ENCODE assay signal across 10 mouse cellular contexts in the genomic region with DNA sequence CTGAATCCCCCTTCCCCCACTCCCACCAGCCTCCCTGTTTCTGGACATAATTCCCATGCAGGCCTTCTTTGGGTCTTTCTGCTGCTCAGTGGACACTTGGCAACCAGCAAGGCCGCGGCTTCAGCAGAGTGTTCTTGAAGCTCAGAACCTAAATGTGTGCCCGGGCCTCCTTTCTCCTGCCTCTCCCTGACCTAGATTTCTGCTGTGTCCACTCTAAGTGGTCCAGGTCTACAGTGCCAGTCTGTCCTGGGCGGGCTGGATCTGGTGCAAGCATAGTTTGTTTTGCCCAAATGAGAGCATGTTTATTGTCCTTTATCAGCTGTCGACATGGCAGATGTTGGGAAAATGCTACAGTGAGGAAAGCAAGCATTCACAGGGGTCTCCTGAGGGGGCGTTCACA. TPM values are rescaled to one million over a fixed set of nuclear protein-coding genes. Genes with fewer than 3 reads are reported as not detected.
DNase-seq lines count a peak whose midpoint lies in the region; ATAC-seq and TF ChIP-seq lines count a peak whose summit lies in the region.
"Had no signal": no experiment of that assay in that cellular context is flagged by ENCODE, and none has a peak within 500 bp of the region (broad histone marks: within the 10 kb centered on the region; RNA-seq: fewer than 3 reads in every experiment).

No protein-coding gene starts in this region.

- no peak for TF ChIP-seq CTCF in stomach, postnatal 0 days (IDR thresholded peaks at IDR 0.05; ENCODE audit: low read depth)

- H3K9me3 ChIP-seq in stomach, postnatal 0 days (ENCODE audit: control insufficient read depth, low read length) = no peaks in the 10 kb centered on the region
- H3K9me3 ChIP-seq: G1E had no signal

- TF ChIP-seq EP300 in stomach, postnatal 0 days (optimal IDR thresholded peaks at IDR 0.05) = no peak

- DNase-seq in adrenal gland, adult (ENCODE audit: inconsistent age in 2 of 2, low spot score in 1 of 2) = peak; percentile 81 to 88
- DNase-seq in adrenal gland, adult 18-20 months (ENCODE audit: low spot score in 2 of 2) = no peak
- peak; percentile 56 for DNase-seq in layer of hippocampus, adult 11-12 months (ENCODE audit: low spot score)
- DNase-seq in layer of hippocampus, postnatal 25 days (ENCODE audit: extremely low spot score in 1 of 2, low spot score in 1 of 2) = no peak
- peak; percentile 65 for DNase-seq in adrenal gland, postnatal 10 days
- peak; percentile 81 to 82 for DNase-seq in cerebellum, postnatal 25 days
- DNase-seq in urinary bladder, postnatal 10 days (ENCODE audit: low spot score) = no peak
- no peak for DNase-seq in stomach, postnatal 0 days (ENCODE audit: low spot score)
- DNase-seq: lung, adult 2 months had no signal

- no peak for ATAC-seq in stomach, postnatal 0 days (ENCODE audit: low FRiP score, low TSS enrichment)

- no peaks in the 10 kb centered on the region for H3K36me3 ChIP-seq in stomach, postnatal 0 days (ENCODE audit: control insufficient read depth, insufficient read depth, low read length)
- H3K36me3 ChIP-seq: G1E had no signal

- no peaks in the 10 kb centered on the region for H3K4me1 ChIP-seq in stomach, postnatal 0 days (replicated peaks; ENCODE audit: control insufficient read depth, insufficient read depth)

- no peak overlapping the region for H3K9ac ChIP-seq in stomach, postnatal 0 days (ENCODE audit: low read length)

- no peak overlapping the region for H3K4me2 ChIP-seq in stomach, postnatal 0 days (replicated peaks; ENCODE audit: low read depth)

- no peak overlapping the region for H3K27ac ChIP-seq in stomach, postnatal 0 days (replicated peaks)

- WGBS in stomach, postnatal 0 days = 78% methylated on average over 6 of the region's 6 CpGs

- H3K27me3 ChIP-seq in stomach, postnatal 0 days (ENCODE audit: control insufficient read depth, insufficient read depth, low read length) = no peaks in the 10 kb centered on the region

- no peak overlapping the region for H3K4me3 ChIP-seq in stomach, postnatal 0 days (ENCODE audit: low read depth, low read length)

RNA-seq across cellular contexts. Expression of a gene that starts 40.7 kb away (rescaled TPM):
- 100 to 1,000 TPM; 128 to 208 TPM for total RNA-seq in adrenal gland, adult 18-20 months (2021)
- 100 to 1,000 TPM; 275 to 302 TPM for total RNA-seq in layer of hippocampus, postnatal 25 days (2021)
- 10 to 100 TPM; 50.9 to 69.5 TPM for total RNA-seq in adrenal gland, postnatal 10 days (2021)
- 6.8 and 8.2 TPM in 2 replicates for polyA plus RNA-seq in stomach, postnatal 0 days (2015; fragmentation: Nextera tagmentation; extraction: Ambion mirVana)

Comparison
In these comparisons a context has a peak if more than half of its experiments do, and no peak if none do; other contexts are left out.
1. DNase-seq: peak in adrenal gland, adult (2 of 2), layer of hippocampus, adult 11-12 months (single experiment), adrenal gland, postnatal 10 days (single experiment) and cerebellum, postnatal 25 days (2 of 2); none in adrenal gland, adult 18-20 months (0 of 2), layer of hippocampus, postnatal 25 days (0 of 2), urinary bladder, postnatal 10 days (single experiment) and stomach, postnatal 0 days (single experiment).